Mouse (Mus musculus) C2C12 (cell line): ENCODE data around the gene Cyb5b.

ENCODE experiments used
- CEBPB ChIP-seq: IDR thresholded peaks from one replicate; pipeline ENCODE4 v1.6.1; 2011; ENCODE audit warnings: low read depth, mild to moderate bottlenecking, control low read depth, moderate library complexity
- CTCF ChIP-seq: IDR thresholded peaks from one replicate; pipeline ENCODE4 v1.5.1; 2011; ENCODE audit not compliant: control insufficient read depth, insufficient read depth, insufficient read length
- MAX ChIP-seq: IDR thresholded peaks from one replicate; pipeline ENCODE4 v1.6.1; 2011; ENCODE audit warnings: mild to moderate bottlenecking, control low read depth
- MYOD1 ChIP-seq: IDR thresholded peaks from one replicate; pipeline ENCODE4 v1.6.1; 2011; ENCODE audit warnings: low read depth; ENCODE audit not compliant: control insufficient read depth, insufficient read length
- MYOG ChIP-seq: IDR thresholded peaks from one replicate; pipeline ENCODE4 v1.6.1; 2011; ENCODE audit not compliant: control insufficient read depth, insufficient read length; ENCODE audit errors: extremely low read depth
- USF1 ChIP-seq: IDR thresholded peaks from one replicate; pipeline ENCODE4 v1.6.1; 2011; ENCODE audit warnings: low read depth, mild to moderate bottlenecking, control low read depth, moderate library complexity

- no peak for TF ChIP-seq CTCF
- TF ChIP-seq MYOG: no peak
- no peak for TF ChIP-seq MAX
- TF ChIP-seq MYOD1: no peak
- TF ChIP-seq USF1: no peak
- no peak for TF ChIP-seq CEBPB
Observed at GRCm38 (mm10) chr8:107233718-107234117, 83.3 kb downstream of the Cyb5b start.
